Mouse (Mus musculus): ENCODE results near the gene Atad5. TPM values are rescaled to one million over a fixed set of nuclear protein-coding genes. Genes with fewer than 3 reads are reported as not detected.
"Not testable (repeated sequence)": the region's sequence is repeated elsewhere in the genome, so short reads cannot be mapped to it uniquely, and the experiment has no call there.

Gene Atad5
- polyA plus RNA-seq, 1 experiment = not detected

DNA sequence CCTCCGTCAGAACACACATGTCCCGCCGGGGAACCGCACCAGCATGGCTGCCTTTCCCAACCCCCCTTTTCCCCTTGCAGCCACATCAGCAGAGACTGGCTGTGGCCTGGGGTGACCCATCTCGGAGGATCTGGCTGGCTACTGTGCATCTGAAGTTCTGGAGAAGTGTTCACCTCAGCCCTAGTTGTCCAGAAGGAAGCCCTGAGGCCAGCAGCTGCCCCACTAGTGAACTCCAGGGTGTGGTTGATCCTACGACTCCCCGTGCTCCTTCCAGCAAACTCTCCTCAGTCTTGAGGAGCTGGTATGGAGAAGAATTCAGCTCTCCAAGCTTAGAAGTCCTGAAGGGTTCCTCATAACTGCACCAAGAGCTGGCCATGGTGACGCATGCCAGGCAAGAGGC lies 89.1 kb downstream of the Atad5 start:
- Histone ChIP-seq H3K4me1 (ENCODE audit: control insufficient read depth, insufficient read depth, low read length) (no peaks in the 10 kb centered on the region), H3K27ac (ENCODE audit: insufficient read depth, low read depth, low read length) (no peak overlapping the region), H3K4me3 (ENCODE audit: insufficient read depth, low read depth, low read length) (no peak overlapping the region)
- 92% methylated on average over 8 of the region's 8 CpGs for WGBS
- TF ChIP-seq POLR2A (IDR thresholded peaks at IDR 0.05; ENCODE audit: insufficient read depth, low read depth, low read length) (no peak), CTCF (IDR thresholded peaks at IDR 0.05; ENCODE audit: insufficient read depth, low read depth, low read length) (no peak)

DNA sequence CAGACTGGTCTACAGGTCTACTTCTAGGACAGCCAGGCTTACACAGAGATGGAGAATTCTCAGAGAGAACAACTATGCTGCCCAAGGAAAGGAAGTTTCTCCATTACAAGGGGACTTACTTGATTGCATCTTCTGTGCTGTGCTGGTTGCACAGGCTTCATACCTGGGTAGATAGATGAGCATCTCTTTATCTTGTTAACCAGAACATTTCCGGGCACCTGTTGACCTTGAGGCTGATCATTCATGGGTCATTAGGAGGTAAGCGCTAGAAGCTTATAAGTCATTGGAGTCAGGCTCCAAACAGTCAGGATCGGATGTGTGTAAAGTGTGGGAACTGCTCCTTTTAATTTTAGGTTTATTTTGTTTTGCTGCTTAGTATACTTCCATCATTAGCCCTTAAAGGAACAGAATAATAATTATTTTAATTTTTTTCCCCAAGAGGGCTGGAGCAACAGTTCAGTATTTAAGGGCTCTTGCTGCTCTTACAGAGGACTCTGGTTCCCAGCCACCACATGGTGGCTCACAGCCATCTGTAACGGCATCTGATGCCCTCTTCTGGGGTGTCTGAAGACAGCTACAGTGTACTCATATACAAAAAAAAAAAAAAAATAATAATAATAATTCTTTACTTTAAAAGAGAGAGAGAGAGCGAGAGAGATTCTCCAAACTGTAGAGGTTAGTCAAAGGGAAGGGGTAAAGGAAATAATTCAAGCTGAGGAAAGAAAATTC lies 92.0 kb downstream of the Atad5 start:
- Histone ChIP-seq H3K4me3 (ENCODE audit: insufficient read depth, low read depth, low read length) (no peak overlapping the region), H3K27ac (ENCODE audit: insufficient read depth, low read depth, low read length) (no peak overlapping the region), H3K4me1 (ENCODE audit: control insufficient read depth, insufficient read depth, low read length) (peaks cover 7% of the 10 kb centered on the region; the same call in 1 of the 2 replicates)
- WGBS = 80% methylated on average over 5 of the region's 5 CpGs
- TF ChIP-seq CTCF (IDR thresholded peaks at IDR 0.05; ENCODE audit: insufficient read depth, low read depth, low read length) = no peak
- TF ChIP-seq POLR2A (IDR thresholded peaks at IDR 0.05; ENCODE audit: insufficient read depth, low read depth, low read length) = no peak

DNA sequence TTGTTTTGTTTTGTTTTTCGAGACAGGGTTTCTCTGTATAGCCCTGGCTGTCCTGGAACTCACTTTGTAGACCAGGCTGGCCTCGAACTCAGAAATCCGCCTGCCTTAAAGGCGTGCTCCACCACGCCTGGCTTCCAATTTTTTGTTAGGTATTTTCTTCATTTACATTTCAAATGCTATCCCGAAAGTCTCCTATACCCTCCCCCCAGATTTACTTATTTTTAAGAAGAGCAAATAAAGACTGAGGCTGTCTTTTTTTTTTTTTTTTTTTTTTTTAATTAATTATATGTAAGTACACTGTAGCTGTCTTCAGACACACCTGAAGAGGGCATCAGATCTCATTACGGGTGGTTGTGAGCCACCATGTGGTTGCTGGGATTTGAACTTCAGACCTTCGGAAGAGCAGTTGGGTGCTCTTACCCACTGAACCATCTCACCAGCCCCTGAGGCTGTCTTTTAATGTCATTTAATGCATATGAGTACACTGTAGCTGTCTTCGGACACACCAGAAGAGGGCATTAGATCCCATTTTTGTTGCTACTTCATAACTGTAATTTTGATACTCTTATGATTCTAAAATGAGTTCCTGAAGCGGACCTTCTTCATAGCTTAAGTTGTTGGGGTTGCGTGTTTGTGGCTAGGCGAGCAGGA lies 94.0 kb downstream of the Atad5 start:
- WGBS = 46% methylated on average over 12 of the region's 12 CpGs
- not testable (repeated sequence) for H3K27ac ChIP-seq (ENCODE audit: insufficient read depth, low read depth, low read length); H3K4me1 ChIP-seq (ENCODE audit: control insufficient read depth, insufficient read depth, low read length)
- peak overlapping the region; percentile 62 for H3K4me3 ChIP-seq (ENCODE audit: insufficient read depth, low read depth, low read length)

DNA sequence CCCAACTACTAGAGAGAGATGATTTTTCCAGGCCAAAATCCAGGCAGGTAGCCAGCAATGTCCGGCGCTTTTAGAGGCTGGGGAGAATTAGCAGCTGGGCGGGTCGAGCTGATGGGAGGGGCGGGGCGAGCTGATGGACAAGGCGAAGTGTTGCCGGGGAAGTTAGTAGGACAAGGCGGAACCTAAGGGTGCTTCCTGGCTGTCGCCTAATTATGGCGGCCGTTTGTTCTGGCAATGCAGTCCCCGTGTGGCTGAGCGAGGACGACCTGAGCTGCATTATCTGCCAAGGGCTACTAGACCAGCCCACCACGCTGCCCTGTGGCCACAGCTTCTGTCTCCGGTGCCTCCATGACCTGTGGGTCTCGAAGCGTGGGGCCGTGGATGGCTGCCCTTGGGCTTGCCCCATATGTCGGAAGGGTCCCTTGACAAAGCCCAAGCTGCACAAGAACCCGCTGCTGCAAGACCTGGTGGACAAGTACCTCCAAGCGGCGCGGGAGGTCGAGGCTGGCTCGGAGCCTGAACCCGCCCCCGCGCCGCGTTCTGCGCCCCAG lies 94.6 kb downstream of the Atad5 start, which contains the start of gene Rnf135:
Rnf135 (plus strand) TSS at position 147 of the 551 bp plus-strand sequence.
- Histone ChIP-seq H3K4me3 (ENCODE audit: insufficient read depth, low read depth, low read length) (peak within 1 kb of the TSS; percentile 62), H3K4me1 (ENCODE audit: control insufficient read depth, insufficient read depth, low read length) (peaks cover 7% of the 10 kb centered on the region; the same call in 1 of the 2 replicates), H3K27ac (ENCODE audit: insufficient read depth, low read depth, low read length) (peak within 1 kb of the TSS; percentile 70)
- 3% methylated on average over 33 of the region's 33 CpGs for WGBS
- TF ChIP-seq POLR2A (IDR thresholded peaks at IDR 0.05; ENCODE audit: insufficient read depth, low read depth, low read length) = no peak
- no peak for TF ChIP-seq CTCF (IDR thresholded peaks at IDR 0.05; ENCODE audit: insufficient read depth, low read depth, low read length)

DNA sequence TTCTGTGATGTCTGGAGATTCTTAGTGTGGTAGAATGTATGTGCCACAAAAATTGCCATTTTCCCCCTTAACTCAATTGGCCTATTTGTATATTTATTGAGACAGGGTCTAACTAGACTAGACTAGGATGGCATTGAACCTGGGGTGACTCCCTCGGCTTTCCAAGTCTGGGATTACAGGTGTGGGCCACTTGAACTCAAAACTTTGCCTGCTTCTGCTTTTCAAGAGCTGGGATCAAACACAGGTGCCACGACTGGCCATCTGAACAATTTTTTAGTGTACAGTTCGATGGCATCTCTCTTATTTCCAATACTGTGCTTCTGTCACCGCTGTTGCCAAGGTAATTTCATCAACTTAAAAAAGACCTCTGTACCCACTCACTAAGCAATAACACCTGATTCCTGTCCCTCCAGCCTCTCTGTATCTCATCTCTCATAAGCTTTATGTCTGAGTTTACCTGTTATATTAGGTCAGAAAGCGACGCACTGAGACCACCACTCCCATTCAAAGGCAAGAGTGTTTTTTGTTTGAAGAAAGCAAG lies 95.4 kb downstream of the Atad5 start:
- 85% methylated on average over 6 of the region's 6 CpGs for WGBS
- TF ChIP-seq CTCF (IDR thresholded peaks at IDR 0.05; ENCODE audit: insufficient read depth, low read depth, low read length) (no peak), POLR2A (IDR thresholded peaks at IDR 0.05; ENCODE audit: insufficient read depth, low read depth, low read length) (no peak)
- peaks cover 7% of the 10 kb centered on the region; the same call in 1 of the 2 replicates for H3K4me1 ChIP-seq (ENCODE audit: control insufficient read depth, insufficient read depth, low read length)
- no peak overlapping the region for H3K27ac ChIP-seq (ENCODE audit: insufficient read depth, low read depth, low read length)
- no peak overlapping the region for H3K4me3 ChIP-seq (ENCODE audit: insufficient read depth, low read depth, low read length)

Other genes with a start within 250 kb of the Atad5 start
- gene Utp6, start 127.0 kb upstream of the Atad5 start, polyA plus RNA-seq (2012; ENCODE audit: insufficient read depth, insufficient read length, low replicate concordance, missing spikeins) = not detected in 2 replicates
- 192 TPM in 1 of 2 replicates, not detected in the other for gene Suz12, start 96.3 kb upstream of the Atad5 start, polyA plus RNA-seq (2012; ENCODE audit: insufficient read depth, insufficient read length, low replicate concordance, missing spikeins)
- not detected in 2 replicates for gene Crlf3, start 8.4 kb upstream of the Atad5 start, polyA plus RNA-seq (2012; ENCODE audit: insufficient read depth, insufficient read length, low replicate concordance, missing spikeins)
- not detected in 2 replicates for gene Tefm, start 52.8 kb downstream of the Atad5 start, polyA plus RNA-seq (2012; ENCODE audit: insufficient read depth, insufficient read length, low replicate concordance, missing spikeins)
- gene Adap2, start 64.7 kb downstream of the Atad5 start, polyA plus RNA-seq (2012; ENCODE audit: insufficient read depth, insufficient read length, low replicate concordance, missing spikeins) = not detected in 2 replicates
- not detected in 2 replicates for gene Rnf135, start 94.5 kb downstream of the Atad5 start, polyA plus RNA-seq (2012; ENCODE audit: insufficient read depth, insufficient read length, low replicate concordance, missing spikeins)
- gene Rhot1, start 119.6 kb downstream of the Atad5 start, polyA plus RNA-seq (2012; ENCODE audit: insufficient read depth, insufficient read length, low replicate concordance, missing spikeins) = not detected in 2 replicates
- not detected in 2 replicates for gene Rhbdl3, start 211.5 kb downstream of the Atad5 start, polyA plus RNA-seq (2012; ENCODE audit: insufficient read depth, insufficient read length, low replicate concordance, missing spikeins)

Data from olfactory bulb, adult 2 months (tissue).